Mouse (Mus musculus) forebrain, embryonic 12.5 days (tissue): ENCODE results near the gene Cyp2d10. TPM values are rescaled to one million over a fixed set of nuclear protein-coding genes. Genes with fewer than 3 reads are reported as not detected.
A peak's percentile ranks its signal among the peaks of the same experiment; 100 is the strongest.

Experiments
- ATAC-seq: fragments of 200-750 bp; cut with Nextera tagmentation; 2 replicates; pipeline ENCODE4 v1.8.0; 2017; ENCODE audit warnings: moderate TSS enrichment; ENCODE audit not compliant: low FRiP score
- H3K27ac ChIP-seq: fragments of 300-500 bp; sonication (generic); 2 replicates; pipeline ENCODE4 v1.5.1; 2016; ENCODE audit warnings: mild to moderate bottlenecking
- H3K27me3 ChIP-seq: fragments of 300-500 bp; sonication (generic); 2 replicates; pipeline ENCODE4 v1.6.1; 2016; ENCODE audit warnings: mild to moderate bottlenecking
- H3K36me3 ChIP-seq: fragments of 300-500 bp; sonication (generic); replicated peaks from 2 replicates; pipeline ENCODE4 v1.6.1; 2016; ENCODE audit warnings: mild to moderate bottlenecking
- H3K4me1 ChIP-seq: fragments of 300-500 bp; sonication (generic); 2 replicates; pipeline ENCODE4 v1.6.1; 2016
- H3K4me2 ChIP-seq: fragments of 300-500 bp; sonication (generic); 2 replicates; pipeline ENCODE4 v1.6.1; 2016; ENCODE audit warnings: mild to moderate bottlenecking, moderate library complexity
- H3K4me3 ChIP-seq: fragments of 300-500 bp; sonication (generic); replicated peaks from 2 replicates; pipeline ENCODE4 v1.5.1; 2016; ENCODE audit warnings: mild to moderate bottlenecking
- H3K9ac ChIP-seq: fragments of 300-500 bp; sonication (generic); 2 replicates; pipeline ENCODE4 v1.6.1; 2016; ENCODE audit warnings: mild to moderate bottlenecking
- H3K9me3 ChIP-seq: fragments of 300-500 bp; sonication (generic); 2 replicates; pipeline ENCODE4 v1.6.1; 2016
- WGBS: fragments of 180-500 bp; shearing (Covaris S2); methylation state at CpG from one replicate; pipeline ENCODE4 v1.1.7; 2016; 5-methylcytosine and 5-hydroxymethylcytosine counted together
- polyA plus RNA-seq: library from polyadenylated mRNA; unstranded; fragments of >200 nt; fragmentation: Nextera tagmentation; extraction: Ambion mirVana; gene quantifications from 2 replicates; pipeline ENCODE4 v1.2.1, GENCODE M21; 2016

The Cyp2d10 gene
- polyA plus RNA-seq, 1 experiment from 2014 or later = not detected

DNA sequence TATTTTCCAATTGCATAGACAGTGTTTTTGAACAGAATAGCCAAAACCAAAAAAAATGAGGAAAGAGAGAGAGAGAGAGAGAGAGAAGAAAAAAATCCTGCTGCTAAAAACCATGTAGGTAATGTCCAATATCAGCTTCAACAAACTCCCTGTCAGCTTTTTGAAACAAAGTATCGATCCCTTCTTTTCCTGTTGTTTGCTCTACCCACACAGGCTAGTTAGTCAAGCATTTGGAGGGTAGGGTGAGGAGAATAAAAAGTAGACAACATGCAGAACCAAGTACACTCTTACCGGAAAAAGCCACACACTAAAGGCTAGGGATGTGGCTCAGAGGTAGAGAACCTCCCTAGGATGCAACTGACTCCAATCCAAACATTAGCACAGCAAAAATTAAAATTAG lies 21.3 kb downstream of the Cyp2d10 start:
- peaks cover 5% of the 10 kb centered on the region for H3K4me1 ChIP-seq
- H3K36me3 ChIP-seq = no peaks in the 10 kb centered on the region
- no peak overlapping the region for H3K9ac ChIP-seq
- WGBS = 93% methylated on average over 2 of the region's 2 CpGs
- no peak for ATAC-seq
- H3K27ac ChIP-seq = no peak overlapping the region
- no peaks in the 10 kb centered on the region for H3K27me3 ChIP-seq
- no peak overlapping the region for H3K4me3 ChIP-seq
- H3K4me2 ChIP-seq = no peak overlapping the region
- no peaks in the 10 kb centered on the region for H3K9me3 ChIP-seq

- no peak overlapping the region for H3K4me2 ChIP-seq
- H3K9me3 ChIP-seq = no peaks in the 10 kb centered on the region
- 89% methylated on average over 2 of the region's 2 CpGs for WGBS
- no peak for ATAC-seq
- H3K4me3 ChIP-seq = no peak overlapping the region
- no peak overlapping the region for H3K9ac ChIP-seq
- H3K27me3 ChIP-seq = no peaks in the 10 kb centered on the region
- H3K27ac ChIP-seq = no peak overlapping the region
- H3K4me1 ChIP-seq = peaks cover 23% of the 10 kb centered on the region
- no peaks in the 10 kb centered on the region for H3K36me3 ChIP-seq
Observed at GRCm38 (mm10) chr15:82382441-82382840, 24.6 kb downstream of the Cyp2d10 start.

DNA sequence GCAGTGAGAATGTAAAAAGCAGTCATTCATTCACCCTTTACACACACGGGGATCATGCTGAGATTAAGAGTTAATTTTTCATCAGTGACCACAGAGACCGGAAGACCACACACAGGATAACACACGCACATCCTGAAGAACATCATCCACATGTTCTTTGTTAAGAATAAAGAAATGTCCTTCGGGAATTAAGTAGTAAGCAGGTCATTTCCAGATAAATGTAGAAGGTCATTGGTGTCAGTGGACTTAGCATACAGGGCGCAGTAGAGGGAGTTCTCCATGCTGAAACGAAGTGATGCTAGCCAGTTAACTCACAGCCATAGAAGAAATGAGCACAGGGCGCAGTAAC lies 26.3 kb downstream of the Cyp2d10 start:
- Histone ChIP-seq H3K4me3 (peak overlapping the region; percentile 39), H3K36me3 (no peaks in the 10 kb centered on the region), H3K4me2 (peak overlapping the region; percentile 60), H3K9ac (peak overlapping the region; percentile 49; the same call in 1 of the 2 replicates), H3K27me3 (no peaks in the 10 kb centered on the region), H3K27ac (no peak overlapping the region), H3K9me3 (no peaks in the 10 kb centered on the region), H3K4me1 (peaks cover 30% of the 10 kb centered on the region)
- no peak for ATAC-seq
- WGBS = 38% methylated on average over 7 of the region's 7 CpGs

GRCm38 (mm10) chr15:82379871-82380713 lies 26.9 kb downstream of the Cyp2d10 start, which contains the start of gene Cyp2d22:
Gene Cyp2d22, minus strand, starts transcription at chr15:82380260.
- Histone ChIP-seq H3K4me3 (peak within 1 kb of the TSS; percentile 39), H3K4me2 (peak within 1 kb of the TSS; percentile 60), H3K9me3 (no peaks in the 10 kb centered on the region), H3K4me1 (peaks cover 30% of the 10 kb centered on the region), H3K36me3 (no peaks in the 10 kb centered on the region), H3K27ac (no peak within 1 kb of the TSS), H3K9ac (peak within 1 kb of the TSS; percentile 49), H3K27me3 (no peaks in the 10 kb centered on the region)
- peak; percentile 74 for ATAC-seq
- 2% methylated on average over 22 of the region's 24 CpGs for WGBS

GRCm38 (mm10) chr15:82379511-82379870 lies 27.5 kb downstream of the Cyp2d10 start:
- no peaks in the 10 kb centered on the region for H3K36me3 ChIP-seq
- 28% methylated on average over 7 of the region's 7 CpGs for WGBS
- H3K9me3 ChIP-seq = no peaks in the 10 kb centered on the region
- H3K9ac ChIP-seq = peak overlapping the region; percentile 49; the same call in 1 of the 2 replicates
- no peaks in the 10 kb centered on the region for H3K27me3 ChIP-seq
- H3K4me2 ChIP-seq = peak overlapping the region; percentile 60
- H3K27ac ChIP-seq = no peak overlapping the region
- peak overlapping the region; percentile 39 for H3K4me3 ChIP-seq
- H3K4me1 ChIP-seq = peaks cover 30% of the 10 kb centered on the region
- no peak for ATAC-seq

GRCm38 (mm10) chr15:82378261-82379180 lies 28.5 kb downstream of the Cyp2d10 start:
- Histone ChIP-seq H3K9me3 (no peaks in the 10 kb centered on the region), H3K27ac (no peak overlapping the region), H3K4me3 (no peak overlapping the region), H3K4me1 (peaks cover 30% of the 10 kb centered on the region), H3K4me2 (no peak overlapping the region), H3K36me3 (no peaks in the 10 kb centered on the region), H3K9ac (no peak overlapping the region), H3K27me3 (no peaks in the 10 kb centered on the region)
- WGBS = 60% methylated on average over 15 of the region's 15 CpGs
- no peak for ATAC-seq

GRCm38 (mm10) chr15:82377701-82378100 lies 29.3 kb downstream of the Cyp2d10 start:
- no peak for ATAC-seq
- 80% methylated on average over 5 of the region's 5 CpGs for WGBS
- Histone ChIP-seq H3K27ac (no peak overlapping the region), H3K9ac (no peak overlapping the region), H3K27me3 (no peaks in the 10 kb centered on the region), H3K4me1 (peaks cover 30% of the 10 kb centered on the region), H3K4me3 (no peak overlapping the region), H3K36me3 (no peaks in the 10 kb centered on the region), H3K4me2 (no peak overlapping the region), H3K9me3 (no peaks in the 10 kb centered on the region)

GRCm38 (mm10) chr15:82376393-82377138 lies 30.4 kb downstream of the Cyp2d10 start:
- H3K4me2 ChIP-seq = no peak overlapping the region
- H3K4me1 ChIP-seq = peaks cover 30% of the 10 kb centered on the region
- H3K27ac ChIP-seq = peak overlapping the region; percentile 36; the same call in 1 of the 2 replicates
- WGBS = 57% methylated on average over 17 of the region's 17 CpGs
- H3K4me3 ChIP-seq = no peak overlapping the region
- H3K27me3 ChIP-seq = no peaks in the 10 kb centered on the region
- H3K9me3 ChIP-seq = no peaks in the 10 kb centered on the region
- no peak overlapping the region for H3K9ac ChIP-seq
- ATAC-seq = no peak
- H3K36me3 ChIP-seq = no peaks in the 10 kb centered on the region

DNA sequence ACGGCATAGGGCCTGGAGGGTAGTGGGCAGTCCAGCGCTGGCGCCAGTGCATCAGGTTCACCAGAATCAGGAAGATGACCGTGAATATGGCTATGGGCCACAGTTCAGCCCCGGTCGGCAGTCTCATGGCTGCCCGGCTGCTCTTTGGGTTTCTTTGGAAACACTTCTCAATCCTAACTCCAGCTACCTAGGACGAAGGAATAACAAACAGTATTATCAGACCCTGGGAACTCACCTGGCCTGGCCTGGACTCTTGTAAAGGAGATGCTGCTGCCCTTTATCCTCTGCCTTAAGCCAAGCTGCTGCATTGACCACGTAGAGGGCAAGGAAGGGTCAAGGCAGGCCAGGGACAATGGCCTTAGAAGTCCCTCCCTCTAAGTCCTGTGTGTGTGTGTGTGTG lies 31.1 kb downstream of the Cyp2d10 start:
- Histone ChIP-seq H3K9ac (no peak overlapping the region), H3K36me3 (no peaks in the 10 kb centered on the region), H3K27me3 (no peaks in the 10 kb centered on the region), H3K4me3 (no peak overlapping the region), H3K9me3 (no peaks in the 10 kb centered on the region), H3K4me2 (no peak overlapping the region), H3K27ac (no peak overlapping the region), H3K4me1 (peaks cover 27% of the 10 kb centered on the region)
- ATAC-seq = no peak
- WGBS = 86% methylated on average over 9 of the region's 9 CpGs

- no peak overlapping the region for H3K4me3 ChIP-seq
- peaks cover 16% of the 10 kb centered on the region; the same call in 1 of the 2 replicates for H3K4me1 ChIP-seq
- no peak overlapping the region for H3K27ac ChIP-seq
- no peaks in the 10 kb centered on the region for H3K27me3 ChIP-seq
- no peaks in the 10 kb centered on the region for H3K36me3 ChIP-seq
- H3K9ac ChIP-seq = no peak overlapping the region
- no peak for ATAC-seq
- H3K4me2 ChIP-seq = no peak overlapping the region
- no peaks in the 10 kb centered on the region for H3K9me3 ChIP-seq
- WGBS = 79% methylated on average over 5 of the region's 5 CpGs
Observed at GRCm38 (mm10) chr15:82374437-82374836, 32.6 kb downstream of the Cyp2d10 start.

GRCm38 (mm10) chr15:82372991-82373390 lies 34.0 kb downstream of the Cyp2d10 start:
- Histone ChIP-seq H3K27ac (no peak overlapping the region), H3K9me3 (no peaks in the 10 kb centered on the region), H3K9ac (no peak overlapping the region), H3K27me3 (no peaks in the 10 kb centered on the region), H3K4me3 (no peak overlapping the region), H3K36me3 (no peaks in the 10 kb centered on the region), H3K4me1 (peaks cover 10% of the 10 kb centered on the region; the same call in 1 of the 2 replicates), H3K4me2 (no peak overlapping the region)
- no peak for ATAC-seq
- WGBS = 88% methylated on average over 5 of the region's 5 CpGs

DNA sequence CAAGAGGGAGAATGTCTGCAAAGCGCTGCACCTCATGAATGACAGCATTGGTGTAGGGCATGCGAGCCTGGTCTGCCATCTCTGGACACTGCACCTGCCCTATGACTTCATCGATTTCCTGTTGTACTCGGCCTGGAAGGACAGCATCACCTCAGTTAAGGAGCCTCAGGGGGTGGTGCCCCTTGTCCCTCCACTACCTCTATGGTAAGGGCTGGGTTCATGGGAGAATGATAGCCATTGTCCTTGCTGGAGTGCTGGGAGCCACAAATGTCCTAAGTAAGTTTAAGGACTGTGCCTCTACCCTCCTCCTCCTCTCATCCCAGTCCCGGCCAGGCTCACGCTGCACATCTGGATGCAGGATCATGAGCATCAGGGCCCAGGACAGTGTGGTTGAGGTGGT lies 34.5 kb downstream of the Cyp2d10 start:
- H3K4me2 ChIP-seq = no peak overlapping the region
- H3K4me3 ChIP-seq = no peak overlapping the region
- no peaks in the 10 kb centered on the region for H3K36me3 ChIP-seq
- no peak for ATAC-seq
- WGBS = 88% methylated on average over 6 of the region's 6 CpGs
- no peaks in the 10 kb centered on the region for H3K27me3 ChIP-seq
- H3K4me1 ChIP-seq = peaks cover 8% of the 10 kb centered on the region; the same call in 1 of the 2 replicates
- no peak overlapping the region for H3K27ac ChIP-seq
- no peak overlapping the region for H3K9ac ChIP-seq
- H3K9me3 ChIP-seq = no peaks in the 10 kb centered on the region
